Mouse (Mus musculus) left cerebral cortex, adult 8-10 months (tissue): ENCODE data around the gene Mrps10. TPM values are rescaled to one million over a fixed set of nuclear protein-coding genes. Genes with fewer than 3 reads are reported as not detected.
"Not testable (repeated sequence)": the region's sequence is repeated elsewhere in the genome, so short reads cannot be mapped to it uniquely, and the experiment has no call there.

Experiments
- DNase-seq, 2 experiments: peaks; one replicate each; pipeline ENCODE4 v3.0.0; 2022; ENCODE audit warnings: low spot score in 2 of 2
- total RNA-seq, 4 experiments: library from RNA; stranded (reverse); gene quantifications; 2 replicates each; pipeline ENCODE4 v1.2.4; 2022

The Mrps10 gene
- total RNA-seq, 4 experiments from 2014 or later = 27.5 to 39.5 (median 27.8) TPM

GRCm38 (mm10) chr17:47381917-47382316 lies 13.2 kb downstream of the Mrps10 start:
- no peak for DNase-seq

GRCm38 (mm10) chr17:47383266-47383665 lies 14.6 kb downstream of the Mrps10 start:
- no peak for DNase-seq

- no peak for DNase-seq
Observed at GRCm38 (mm10) chr17:47384064-47384463, 15.4 kb downstream of the Mrps10 start.

- no peak for DNase-seq
Observed at GRCm38 (mm10) chr17:47385145-47385544, 16.5 kb downstream of the Mrps10 start, which contains the start of gene Guca1b. Gene Guca1b, plus strand, starts transcription at chr17:47385393.

GRCm38 (mm10) chr17:47386649-47387048 lies 18.0 kb downstream of the Mrps10 start:
- DNase-seq = no peak

GRCm38 (mm10) chr17:47394223-47394869 lies 25.7 kb downstream of the Mrps10 start:
- DNase-seq = no peak

- no peak for DNase-seq
Observed at GRCm38 (mm10) chr17:47395376-47395913, 26.8 kb downstream of the Mrps10 start.

GRCm38 (mm10) chr17:47399091-47399490 lies 30.4 kb downstream of the Mrps10 start:
- DNase-seq = no peak

- no peak for DNase-seq
Observed at GRCm38 (mm10) chr17:47400451-47400850, 31.8 kb downstream of the Mrps10 start, which contains the start of gene Guca1a. Gene Guca1a, minus strand, starts transcription at chr17:47400584.

GRCm38 (mm10) chr17:47407717-47408557 lies 39.2 kb downstream of the Mrps10 start:
- no peak for DNase-seq

- DNase-seq = no peak
Observed at GRCm38 (mm10) chr17:47408558-47408898, 39.8 kb downstream of the Mrps10 start.

GRCm38 (mm10) chr17:47409897-47410861 lies 41.5 kb downstream of the Mrps10 start:
- DNase-seq = peak in 1 of 2 experiments; percentile 25

GRCm38 (mm10) chr17:47420195-47420594 lies 51.5 kb downstream of the Mrps10 start:
- no peak for DNase-seq

- DNase-seq = no peak
Observed at GRCm38 (mm10) chr17:47421566-47421965, 52.9 kb downstream of the Mrps10 start.

- not testable (repeated sequence) for DNase-seq
Observed at GRCm38 (mm10) chr17:47422616-47423015, 53.9 kb downstream of the Mrps10 start.

- DNase-seq = no peak
Observed at GRCm38 (mm10) chr17:47424186-47424585, 55.5 kb downstream of the Mrps10 start.

GRCm38 (mm10) chr17:47427316-47427715 lies 58.6 kb downstream of the Mrps10 start:
- no peak for DNase-seq

- no peak for DNase-seq
Observed at GRCm38 (mm10) chr17:47428831-47429304, 60.2 kb downstream of the Mrps10 start.

- DNase-seq = no peak
Observed at GRCm38 (mm10) chr17:47430815-47431214, 62.1 kb downstream of the Mrps10 start.
